Mouse (Mus musculus) thymus, postnatal 25 days (tissue): ENCODE data around the gene Pex5l.

Experiments
- DNase-seq: peaks from one replicate; pipeline ENCODE4 v3.0.0; 2022

Pex5l gene

GRCm38 (mm10) chr3:32924168-32924567 is 218.9 kb downstream of the Pex5l start:
- DNase-seq, result no peak

- no peak for DNase-seq
Measured at GRCm38 (mm10) chr3:32910071-32910551, 232.9 kb downstream of the Pex5l start.

GRCm38 (mm10) chr3:32908400-32908799 is 234.6 kb downstream of the Pex5l start:
- DNase-seq, result no peak

- DNase-seq, result no peak
Measured at GRCm38 (mm10) chr3:32905850-32906779, 236.9 kb downstream of the Pex5l start.

GRCm38 (mm10) chr3:32904599-32904998 is 238.4 kb downstream of the Pex5l start:
- DNase-seq, result no peak

GRCm38 (mm10) chr3:32903462-32903861 is 239.6 kb downstream of the Pex5l start:
- DNase-seq, result no peak
